Mouse (Mus musculus): ENCODE measurements around the gene Mrrf. TPM values are rescaled to one million over a fixed set of nuclear protein-coding genes. Genes with fewer than 3 reads are reported as not detected.

Mrrf gene
- polyA plus RNA-seq, 1 experiment, result 54.0 TPM

- no peak for TF ChIP-seq POLR2A (IDR thresholded peaks at IDR 0.05; ENCODE audit: low read depth, low read length)
- no peaks in the 10 kb centered on the region for H3K27me3 ChIP-seq (replicated peaks; ENCODE audit: control insufficient read depth, insufficient read depth, low read length)
- no peak for DNase-seq
- H3K4me1 ChIP-seq (ENCODE audit: control insufficient read depth, insufficient read depth, low read length), result no peaks in the 10 kb centered on the region; the same call in 1 of the 2 replicates
- no peak overlapping the region for H3K4me3 ChIP-seq (ENCODE audit: insufficient read depth, low read depth, low read length)
- H3K36me3 ChIP-seq (ENCODE audit: control insufficient read depth, insufficient read depth, low read length), result no peaks in the 10 kb centered on the region
- no peak overlapping the region for H3K27ac ChIP-seq (ENCODE audit: insufficient read depth, low read depth, low read length)
- WGBS, result 94% methylated on average over 2 of the region's 2 CpGs
Measured at GRCm38 (mm10) chr2:36238951-36239350, 102.8 kb downstream of the Mrrf start.

Other genes starting within 250 kb of the Mrrf start
- gene Ttll11, start 156.5 kb upstream of the Mrrf start, polyA plus RNA-seq (2012; rRNA removed), result 0.41 and 0.84 TPM in 2 replicates
- gene Ndufa8, start 87.0 kb upstream of the Mrrf start, polyA plus RNA-seq (2012; rRNA removed), result 203 and 261 TPM in 2 replicates
- gene Morn5, start 86.9 kb upstream of the Mrrf start, polyA plus RNA-seq (2012; rRNA removed), result 0.61 and 1.7 TPM in 2 replicates
- gene Lhx6, start 31.0 kb upstream of the Mrrf start, polyA plus RNA-seq (2012; rRNA removed), result 1.4 and 1.7 TPM in 2 replicates
- 10.9 and 15.2 TPM in 2 replicates for gene Rbm18, start 384 bp downstream of the Mrrf start, polyA plus RNA-seq (2012; rRNA removed)
- gene Ptgs1, start 94.0 kb downstream of the Mrrf start, polyA plus RNA-seq (2012; rRNA removed), result 25.6 and 28.2 TPM in 2 replicates
- not detected in 2 replicates for gene Olfr338, start 237.1 kb downstream of the Mrrf start, polyA plus RNA-seq (2012; rRNA removed)

Measured in kidney, adult 2 months (tissue).